Mouse (Mus musculus) embryo, embryonic 11.5 days (tissue): ENCODE data around the gene Ttyh3.
"Not testable (repeated sequence)": the region's sequence is repeated elsewhere in the genome, so short reads cannot be mapped to it uniquely, and the experiment has no call there.

ENCODE experiments used
- DNase-seq: peaks from one replicate; pipeline ENCODE4 v3.0.0-alpha.2; 2012; ENCODE audit warnings: low read depth, low spot score

The Ttyh3 gene

GRCm38 (mm10) chr5:140648519-140649100, at the start of gene Ttyh3:
Ttyh3 (minus strand) TSS chr5:140649031.
- peak; percentile 14 for DNase-seq

GRCm38 (mm10) chr5:140695987-140696386, 47.2 kb upstream of the Ttyh3 start:
- DNase-seq = no peak

GRCm38 (mm10) chr5:140688434-140688833, 39.6 kb upstream of the Ttyh3 start:
- DNase-seq = no peak

GRCm38 (mm10) chr5:140684343-140685148, 35.7 kb upstream of the Ttyh3 start:
- no peak for DNase-seq

GRCm38 (mm10) chr5:140682113-140682512, 33.3 kb upstream of the Ttyh3 start:
- no peak for DNase-seq

GRCm38 (mm10) chr5:140680950-140681349, 32.1 kb upstream of the Ttyh3 start:
- no peak for DNase-seq

GRCm38 (mm10) chr5:140680051-140680450, 31.2 kb upstream of the Ttyh3 start:
- DNase-seq = no peak

GRCm38 (mm10) chr5:140677137-140677536, 28.3 kb upstream of the Ttyh3 start:
- no peak for DNase-seq

- DNase-seq = no peak
Observed at GRCm38 (mm10) chr5:140675640-140676039, 26.8 kb upstream of the Ttyh3 start.

- DNase-seq = no peak
Observed at GRCm38 (mm10) chr5:140675079-140675478, 26.2 kb upstream of the Ttyh3 start.

GRCm38 (mm10) chr5:140674036-140674435, 25.2 kb upstream of the Ttyh3 start:
- no peak for DNase-seq

- DNase-seq = not testable (repeated sequence)
Observed at GRCm38 (mm10) chr5:140672603-140673002, 23.8 kb upstream of the Ttyh3 start.

GRCm38 (mm10) chr5:140672115-140672514, 23.3 kb upstream of the Ttyh3 start:
- DNase-seq = no peak

GRCm38 (mm10) chr5:140663621-140664180, 14.9 kb upstream of the Ttyh3 start:
- DNase-seq = peak; percentile 42

- no peak for DNase-seq
Observed at GRCm38 (mm10) chr5:140662741-140663592, 14.1 kb upstream of the Ttyh3 start.

GRCm38 (mm10) chr5:140661875-140662643, 13.2 kb upstream of the Ttyh3 start:
- DNase-seq = no peak

- DNase-seq = no peak
Observed at GRCm38 (mm10) chr5:140661427-140661826, 12.6 kb upstream of the Ttyh3 start.

GRCm38 (mm10) chr5:140660398-140660797, 11.6 kb upstream of the Ttyh3 start:
- no peak for DNase-seq

- DNase-seq = no peak
Observed at GRCm38 (mm10) chr5:140659607-140660272, 10.9 kb upstream of the Ttyh3 start.

- no peak for DNase-seq
Observed at GRCm38 (mm10) chr5:140654096-140654845, 5.4 kb upstream of the Ttyh3 start.
